Mouse (Mus musculus) bone marrow, adult 2 months (tissue): Measurements from ENCODE around the gene 2310057N15Rik.

Experiments used
- CTCF ChIP-seq: fragments of 200-500 bp; IDR thresholded peaks from 2 replicates; pipeline ENCODE4 v1.5.1; 2011; ENCODE audit warnings: low read length, control low read depth; ENCODE audit not compliant: control insufficient read depth, insufficient read depth
- POLR2A ChIP-seq: fragments of 200-500 bp; IDR thresholded peaks from 2 replicates; pipeline ENCODE4 v1.6.1; 2011; ENCODE audit warnings: low read depth, mild to moderate bottlenecking, control low read depth, low read length, borderline replicate concordance; ENCODE audit not compliant: control insufficient read depth

- TF ChIP-seq CTCF (no peak), POLR2A (no peak)
These were observed 3.6 kb upstream of the 2310057N15Rik start, which contains the start of gene Gm5965 for GRCm38 (mm10) chr16:88777596-88777995.
